Mouse (Mus musculus): ENCODE results near the gene Fam189a1. TPM values are rescaled to one million over a fixed set of nuclear protein-coding genes. Genes with fewer than 3 reads are reported as not detected.

The Fam189a1 gene
- polyA plus RNA-seq, 1 experiment from 2014 or later = 1.3 TPM

DNA sequence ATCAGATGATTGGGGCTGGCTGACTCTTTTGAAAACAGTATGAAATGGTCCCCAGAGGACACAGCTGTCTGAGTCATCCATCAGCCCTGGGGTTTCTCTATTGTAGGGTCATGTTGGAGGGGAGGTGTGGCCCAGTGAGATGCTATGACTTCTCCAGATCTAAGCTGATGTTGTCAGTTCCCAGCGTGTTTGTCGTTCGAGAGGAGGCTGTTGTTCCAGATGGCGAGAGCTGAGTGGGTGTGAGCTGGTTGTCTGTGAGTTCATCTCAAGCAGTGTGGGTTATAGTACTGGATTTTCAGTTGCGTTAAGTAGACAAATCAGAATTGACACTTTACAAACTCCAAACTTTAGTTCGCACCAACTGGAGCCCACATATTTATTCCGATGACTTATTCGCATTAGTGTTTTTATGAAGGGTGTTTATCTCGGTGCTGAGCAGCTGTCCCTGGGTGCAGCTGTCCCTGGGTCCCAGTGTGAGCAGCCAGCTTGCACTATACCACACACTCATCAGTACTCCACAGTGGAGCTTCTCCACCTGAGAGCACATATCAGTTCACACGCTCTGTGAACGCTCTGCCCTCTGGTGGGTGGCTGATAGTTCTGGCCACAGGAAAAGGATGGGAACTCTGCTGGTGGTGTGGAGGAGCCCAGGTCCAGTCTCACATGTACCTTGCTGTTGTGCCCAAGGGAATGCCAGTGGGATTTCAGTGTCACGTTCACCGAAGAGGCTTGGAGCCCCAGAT lies 446.7 kb downstream of the Fam189a1 start:
- DNase-seq (ENCODE audit: low spot score) = no peak
- Histone ChIP-seq H3K4me3 (no peak overlapping the region), H3K4me1 (peaks cover 12% of the 10 kb centered on the region), H3K27ac (replicated peaks) (no peak overlapping the region), H3K36me3 (no peaks in the 10 kb centered on the region), H3K27me3 (ENCODE audit: low read depth, poor library complexity, severe bottlenecking) (no peaks in the 10 kb centered on the region), H3K9me3 (replicated peaks) (no peaks in the 10 kb centered on the region)
- WGBS = 91% methylated on average over 13 of the region's 13 CpGs

DNA sequence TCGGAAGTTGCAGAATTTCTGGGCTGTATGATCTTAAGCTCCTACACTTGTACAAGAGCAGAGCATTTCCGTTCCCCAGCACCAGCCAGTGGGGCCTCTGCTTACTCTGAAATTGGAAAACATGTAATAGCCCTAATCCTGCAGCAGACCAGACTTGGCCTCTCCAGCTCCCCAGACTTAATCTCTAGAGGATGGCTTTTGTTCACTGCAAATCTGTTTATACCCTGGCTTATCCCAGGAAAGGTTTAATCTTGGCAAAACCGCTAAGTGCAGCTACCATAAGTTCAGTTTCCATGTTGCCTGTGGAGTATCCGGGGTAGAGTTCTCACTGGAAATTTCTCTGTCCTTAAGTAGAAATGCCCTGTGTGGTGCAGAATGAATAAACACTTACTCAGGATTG lies 448.2 kb downstream of the Fam189a1 start:
- no peaks in the 10 kb centered on the region for H3K27me3 ChIP-seq (ENCODE audit: low read depth, poor library complexity, severe bottlenecking)
- no peaks in the 10 kb centered on the region for H3K36me3 ChIP-seq
- no peak overlapping the region for H3K4me3 ChIP-seq
- H3K27ac ChIP-seq (replicated peaks) = no peak overlapping the region
- 71% methylated on average over 4 of the region's 4 CpGs for WGBS
- no peak for DNase-seq (ENCODE audit: low spot score)
- no peaks in the 10 kb centered on the region for H3K9me3 ChIP-seq (replicated peaks)
- peaks cover 12% of the 10 kb centered on the region for H3K4me1 ChIP-seq

Small RNA genes within 50 kb of the gene (microRNA-seq; reads per million reads assigned to microRNA genes)
- gene Gm25249 = not detected
